Mouse (Mus musculus) left cerebral cortex, postnatal 36 days (tissue): ENCODE data around the gene Fhit. TPM values are rescaled to one million over a fixed set of nuclear protein-coding genes. Genes with fewer than 3 reads are reported as not detected.
A peak's percentile ranks its signal among the peaks of the same experiment; 100 is the strongest.
"Not testable (repeated sequence)": the region's sequence is repeated elsewhere in the genome, so short reads cannot be mapped to it uniquely, and the experiment has no call there.

Experiments
- DNase-seq, 2 experiments: peaks; one replicate each; pipeline ENCODE4 v3.0.0; 2021 to 2022; ENCODE audit warnings: low spot score in 2 of 2, mixed read lengths in 1 of 2
- intact Hi-C: fragments of 180-260 bp; cut with DNase I; formaldehyde crosslinking; loops from one replicate; pipeline ENCODE4 v1.15.1; 2025
- total RNA-seq, 2 experiments: library from RNA; stranded (reverse); gene quantifications; 2 replicates each; pipeline ENCODE4 v1.2.3; 2021

The Fhit gene
- total RNA-seq, 2 experiments from 2014 or later, result 5.3 to 6.2 TPM

GRCm38 (mm10) chr14:9832290-9832689 is 1329.5 kb downstream of the Fhit start:
- DNase-seq, result no peak
- intact Hi-C loops, result no loop called here

GRCm38 (mm10) chr14:9828699-9829240 is 1333.1 kb downstream of the Fhit start:
- intact Hi-C loops, DNase-seq: not testable (repeated sequence)

- intact Hi-C loops, result no loop called here
Observed at GRCm38 (mm10) chr14:9815963-9816362, 1345.9 kb downstream of the Fhit start.

GRCm38 (mm10) chr14:9811847-9812321 is 1350.0 kb downstream of the Fhit start:
- DNase-seq, result peak in 1 of 2 experiments; percentile 10
- intact Hi-C loops, result no loop called here

More at GRCm38 (mm10) chr14:9815963-9816362, 1345.9 kb downstream of the Fhit start:
- no peak for DNase-seq

- DNase-seq, result no peak
- intact Hi-C loops, result no loop called here
Observed at GRCm38 (mm10) chr14:9811177-9811846, 1350.5 kb downstream of the Fhit start.

GRCm38 (mm10) chr14:9793403-9793802 is 1368.4 kb downstream of the Fhit start:
- intact Hi-C loops, result loop anchor here (10.0 kb wide), 1 partner anchor 61 kb away; no protein-coding TSS in a partner anchor
- DNase-seq, result no peak

GRCm38 (mm10) chr14:9788402-9788950 is 1373.4 kb downstream of the Fhit start:
- intact Hi-C loops, result no loop called here
- DNase-seq, result no peak

- no peak for DNase-seq
- intact Hi-C loops, result no loop called here
Observed at GRCm38 (mm10) chr14:9787389-9787788, 1374.4 kb downstream of the Fhit start.

GRCm38 (mm10) chr14:9785861-9786260 is 1376.0 kb downstream of the Fhit start:
- no peak for DNase-seq
- intact Hi-C loops, result no loop called here

GRCm38 (mm10) chr14:9751341-9751740 is 1410.5 kb downstream of the Fhit start:
- no peak for DNase-seq
- intact Hi-C loops, result no loop called here

GRCm38 (mm10) chr14:9748709-9749108 is 1413.1 kb downstream of the Fhit start:
- intact Hi-C loops, result no loop called here

GRCm38 (mm10) chr14:9721917-9722472 is 1439.8 kb downstream of the Fhit start:
- intact Hi-C loops, result no loop called here
- no peak for DNase-seq

More at GRCm38 (mm10) chr14:9748709-9749108, 1413.1 kb downstream of the Fhit start:
- DNase-seq, result no peak

GRCm38 (mm10) chr14:9698621-9699020 is 1463.2 kb downstream of the Fhit start:
- intact Hi-C loops, result no loop called here
- DNase-seq, result no peak

GRCm38 (mm10) chr14:9697101-9697500 is 1464.7 kb downstream of the Fhit start:
- DNase-seq, result no peak
- intact Hi-C loops, result no loop called here

GRCm38 (mm10) chr14:9696004-9696403 is 1465.8 kb downstream of the Fhit start:
- intact Hi-C loops, result no loop called here
- DNase-seq, result no peak

- no peak for DNase-seq
- intact Hi-C loops, result no loop called here
Observed at GRCm38 (mm10) chr14:9695217-9695690, 1466.6 kb downstream of the Fhit start.

- intact Hi-C loops, result no loop called here
- no peak for DNase-seq
Observed at GRCm38 (mm10) chr14:9688664-9689257, 1473.1 kb downstream of the Fhit start.

- intact Hi-C loops, result no loop called here
- no peak for DNase-seq
Observed at GRCm38 (mm10) chr14:9684362-9684761, 1477.5 kb downstream of the Fhit start.

GRCm38 (mm10) chr14:9672728-9673127 is 1489.1 kb downstream of the Fhit start:
- DNase-seq, result no peak
- intact Hi-C loops, result no loop called here

GRCm38 (mm10) chr14:9671776-9672175 is 1490.1 kb downstream of the Fhit start:
- intact Hi-C loops, result no loop called here
- DNase-seq, result no peak
